Mouse (Mus musculus) gastrocnemius, adult 2 months (tissue): ENCODE data around the gene Robo1. TPM values are rescaled to one million over a fixed set of nuclear protein-coding genes. Genes with fewer than 3 reads are reported as not detected.

Source experiments
- DNase-seq: peaks from one replicate; pipeline ENCODE4 v3.0.0; 2022
- H3K27ac ChIP-seq: fragments of 200-600 bp; 2 replicates; pipeline ENCODE4 v1.8.1; 2022; ENCODE audit warnings: mild to moderate bottlenecking
- H3K4me3 ChIP-seq: fragments of 200-600 bp; 2 replicates; pipeline ENCODE4 v1.8.1; 2022; ENCODE audit warnings: mild to moderate bottlenecking, moderate library complexity
- CTCF ChIP-seq: fragments of 200-600 bp; IDR thresholded peaks from 2 replicates; pipeline ENCODE4 v1.8.1; 2022; ENCODE audit warnings: antibody characterized with exemption, mild to moderate bottlenecking, moderate library complexity
- intact Hi-C: fragments of 180-260 bp; cut with DNase I; formaldehyde crosslinking; loops from one replicate; pipeline ENCODE4 v1.15.1; 2025
- total RNA-seq, 2 experiments: library from RNA; stranded (reverse); gene quantifications; 2 replicates each; pipeline ENCODE4 v1.2.3; 2021

The Robo1 gene
- total RNA-seq, 2 experiments from 2014 or later: 0.84 to 1.6 TPM

DNA sequence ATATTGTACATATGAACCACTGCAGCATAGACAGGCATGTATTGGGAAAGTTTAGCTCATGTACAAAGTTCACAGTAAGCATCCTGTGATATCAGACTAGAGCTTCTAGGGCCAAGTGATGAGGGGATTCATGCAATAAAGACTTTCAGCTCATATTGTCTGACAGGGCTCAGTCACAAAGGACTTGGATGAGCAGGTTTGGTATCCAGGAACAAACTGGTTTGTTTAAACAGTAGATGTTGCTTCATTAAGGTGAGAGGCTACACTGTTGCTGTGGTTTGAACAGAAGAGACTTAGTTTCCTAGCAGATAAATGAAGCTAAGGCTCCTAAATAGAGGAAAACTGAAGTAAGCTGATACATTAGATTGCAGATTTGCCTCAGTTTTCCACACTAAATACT, 626.8 kb downstream of the Robo1 start:
- Histone ChIP-seq H3K27ac (no peak overlapping the region), H3K4me3 (no peak overlapping the region)
- intact Hi-C loops: no loop called here
- TF ChIP-seq CTCF: no peak
- DNase-seq: no peak

DNA sequence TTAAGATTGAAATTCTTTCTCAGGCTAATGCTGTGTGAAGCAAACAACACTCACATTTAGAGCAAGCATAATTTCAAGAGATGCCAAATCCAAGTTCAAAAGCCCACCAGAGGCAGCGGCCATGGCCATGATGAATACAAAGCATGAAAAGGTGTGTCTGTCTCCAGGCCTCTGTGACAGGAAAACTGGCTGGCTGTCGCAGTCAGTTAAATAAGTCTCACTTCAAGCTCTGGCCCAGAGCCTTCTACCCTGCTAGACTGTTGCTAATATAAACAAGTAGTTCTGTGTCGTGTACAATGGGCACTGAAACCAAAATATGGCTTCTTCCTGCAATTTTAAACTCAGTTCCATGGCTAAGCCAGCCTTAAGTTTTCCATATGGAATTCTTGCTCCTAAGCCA, 629.1 kb downstream of the Robo1 start:
- no peak for DNase-seq
- TF ChIP-seq CTCF: no peak
- Histone ChIP-seq H3K4me3 (no peak overlapping the region), H3K27ac (no peak overlapping the region)
- intact Hi-C loops: no loop called here

DNA sequence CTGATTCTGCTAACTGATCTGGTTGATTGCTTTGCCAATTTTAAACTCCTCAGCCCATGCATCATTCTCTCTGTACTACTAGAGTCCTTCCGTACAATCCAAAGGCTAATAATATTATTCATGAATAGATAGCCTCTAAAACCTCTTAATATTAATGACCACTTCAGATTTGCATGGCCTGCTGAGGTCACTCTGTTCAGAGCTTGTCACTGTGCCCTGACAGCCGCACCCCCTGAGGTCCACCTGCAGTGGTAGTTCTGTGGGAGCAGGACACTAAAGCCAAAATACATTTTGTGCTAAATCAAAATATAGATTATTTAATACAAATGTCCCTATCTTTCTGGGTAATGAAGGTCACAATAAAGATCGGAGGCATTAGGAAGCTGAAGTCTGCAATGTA, 631.8 kb downstream of the Robo1 start:
- H3K4me3 ChIP-seq: no peak overlapping the region
- no peak overlapping the region for H3K27ac ChIP-seq
- DNase-seq: no peak
- no peak for TF ChIP-seq CTCF
- intact Hi-C loops: no loop called here

- intact Hi-C loops: no loop called here
- Histone ChIP-seq H3K27ac (no peak overlapping the region), H3K4me3 (no peak overlapping the region)
- DNase-seq: no peak
- TF ChIP-seq CTCF: no peak
Observed at GRCm38 (mm10) chr16:72940786-72941185, 632.7 kb downstream of the Robo1 start.

DNA sequence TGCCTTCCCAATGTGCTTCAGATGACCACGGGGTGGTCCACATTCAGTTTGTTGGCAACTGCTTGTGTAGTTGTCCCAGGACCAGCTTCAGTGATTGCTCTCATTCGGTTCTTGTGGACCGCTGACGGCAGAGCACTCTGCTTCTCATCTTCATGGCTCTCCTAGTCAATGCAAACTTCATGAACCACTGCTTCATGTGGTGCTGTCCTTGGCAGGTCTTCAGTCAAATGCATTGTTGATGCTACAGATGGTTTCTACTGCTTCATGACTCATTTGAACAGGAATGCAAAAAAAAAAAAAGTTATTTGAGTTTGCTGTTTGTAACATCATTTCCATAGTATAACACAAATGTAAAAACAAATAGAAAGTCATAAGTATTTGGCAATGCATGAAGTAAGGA, 636.3 kb downstream of the Robo1 start:
- Histone ChIP-seq H3K27ac (no peak overlapping the region), H3K4me3 (no peak overlapping the region)
- no peak for DNase-seq
- no peak for TF ChIP-seq CTCF
- intact Hi-C loops: no loop called here

DNA sequence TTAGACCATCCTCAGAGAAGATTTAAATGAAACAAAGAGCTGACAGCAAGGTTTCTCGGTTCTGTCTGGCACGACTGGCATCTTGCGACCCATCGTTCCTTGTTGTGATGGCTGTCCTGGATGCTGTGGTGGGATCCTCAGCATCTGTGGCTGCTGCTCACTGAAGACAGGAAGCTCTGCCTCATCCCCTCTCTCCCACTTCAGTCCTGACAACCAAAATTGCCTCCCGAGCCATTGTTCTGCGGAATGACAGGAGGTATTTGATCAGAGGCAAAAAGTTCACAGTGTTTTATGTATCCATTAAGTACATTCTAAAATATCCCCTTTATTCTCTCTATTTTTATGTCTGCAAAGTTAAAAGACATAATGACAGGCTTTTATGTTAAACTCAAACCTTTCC, 643.9 kb downstream of the Robo1 start:
- DNase-seq: no peak
- TF ChIP-seq CTCF: no peak
- intact Hi-C loops: no loop called here
- no peak overlapping the region for H3K4me3 ChIP-seq
- no peak overlapping the region for H3K27ac ChIP-seq

GRCm38 (mm10) chr16:72959018-72959702, 651.1 kb downstream of the Robo1 start:
- no peak for DNase-seq
- intact Hi-C loops: no loop called here
- no peak overlapping the region for H3K4me3 ChIP-seq
- no peak overlapping the region for H3K27ac ChIP-seq
- TF ChIP-seq CTCF: no peak

DNA sequence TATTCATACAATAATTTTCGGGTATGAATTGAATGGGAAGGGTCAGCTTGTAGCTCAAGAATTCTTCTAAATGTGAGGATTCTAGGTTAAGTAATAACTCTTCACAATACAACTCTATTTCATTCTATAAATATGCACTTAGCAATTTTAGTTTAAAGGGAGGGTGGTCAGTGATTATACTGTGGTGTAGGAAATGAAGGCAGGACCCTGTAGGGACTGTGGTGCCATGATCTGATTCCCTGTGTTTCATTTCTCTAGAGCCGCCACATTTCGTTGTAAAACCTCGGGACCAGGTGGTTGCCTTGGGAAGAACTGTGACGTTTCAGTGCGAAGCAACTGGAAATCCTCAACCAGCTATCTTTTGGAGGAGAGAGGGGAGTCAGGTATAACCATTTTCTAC, 651.7 kb downstream of the Robo1 start:
- Histone ChIP-seq H3K4me3 (no peak overlapping the region), H3K27ac (no peak overlapping the region)
- DNase-seq: no peak
- no peak for TF ChIP-seq CTCF
- intact Hi-C loops: no loop called here

DNA sequence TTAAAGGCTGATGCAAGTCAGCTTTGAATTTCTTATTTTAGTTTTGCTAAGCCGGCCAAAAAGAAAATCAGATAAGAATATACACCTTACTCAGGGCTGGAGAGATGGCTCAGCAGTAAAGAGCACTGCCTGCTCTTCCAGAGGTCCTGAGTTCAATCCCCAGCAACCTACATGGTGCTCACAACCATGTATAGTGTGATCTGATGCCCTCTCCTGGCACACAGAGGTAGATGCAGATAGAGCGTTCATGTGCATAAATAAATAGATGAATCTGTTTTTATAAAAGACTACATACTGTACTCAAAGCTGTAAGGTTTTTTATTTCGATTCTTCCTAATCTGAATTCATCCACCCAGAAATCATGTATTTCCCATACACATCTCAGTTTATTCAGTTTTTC, 655.7 kb downstream of the Robo1 start:
- TF ChIP-seq CTCF: peak; percentile 13; the same call in 1 of the 2 replicates
- Histone ChIP-seq H3K4me3 (no peak overlapping the region), H3K27ac (no peak overlapping the region)
- DNase-seq: no peak
- intact Hi-C loops: no loop called here

GRCm38 (mm10) chr16:72967509-72967908, 659.4 kb downstream of the Robo1 start:
- no peak overlapping the region for H3K4me3 ChIP-seq
- no peak overlapping the region for H3K27ac ChIP-seq
- TF ChIP-seq CTCF: no peak
- intact Hi-C loops: no loop called here
- no peak for DNase-seq

DNA sequence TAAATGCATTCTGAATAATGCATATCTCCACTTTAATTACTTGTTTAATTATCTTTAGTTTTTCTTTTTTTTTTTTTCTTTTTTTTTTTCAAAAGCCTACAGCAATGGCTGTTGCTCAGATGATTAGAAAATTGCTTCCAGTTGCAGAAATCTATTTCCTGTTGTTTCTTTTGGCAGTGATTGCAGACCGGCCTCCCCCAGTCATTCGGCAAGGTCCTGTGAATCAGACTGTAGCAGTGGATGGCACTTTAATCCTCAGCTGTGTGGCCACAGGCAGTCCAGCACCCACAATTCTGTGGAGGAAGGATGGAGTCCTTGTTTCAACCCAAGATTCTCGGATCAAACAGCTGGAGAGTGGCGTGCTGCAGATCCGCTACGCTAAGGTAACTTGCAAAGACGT, 661.9 kb downstream of the Robo1 start:
- DNase-seq: no peak
- H3K27ac ChIP-seq: no peak overlapping the region
- no peak for TF ChIP-seq CTCF
- intact Hi-C loops: no loop called here
- no peak overlapping the region for H3K4me3 ChIP-seq

- no peak for DNase-seq
- TF ChIP-seq CTCF: no peak
- Histone ChIP-seq H3K27ac (no peak overlapping the region), H3K4me3 (no peak overlapping the region)
- intact Hi-C loops: no loop called here
Observed at GRCm38 (mm10) chr16:72973685-72974084, 665.6 kb downstream of the Robo1 start.

- intact Hi-C loops: loop anchor here (5.0 kb wide), 1 partner anchor 312 kb away; no protein-coding TSS in a partner anchor
- Histone ChIP-seq H3K27ac (no peak overlapping the region), H3K4me3 (no peak overlapping the region)
- DNase-seq: no peak
- no peak for TF ChIP-seq CTCF
Observed at GRCm38 (mm10) chr16:72974681-72975080, 666.6 kb downstream of the Robo1 start.

GRCm38 (mm10) chr16:72976849-72977576, 668.9 kb downstream of the Robo1 start:
- DNase-seq: no peak
- no peak for TF ChIP-seq CTCF
- intact Hi-C loops: loop anchor here (5.0 kb wide), 1 partner anchor 315 kb away; no protein-coding TSS in a partner anchor
- no peak overlapping the region for H3K27ac ChIP-seq
- no peak overlapping the region for H3K4me3 ChIP-seq
